Mouse (Mus musculus) right cerebral cortex, adult 18-20 months (tissue): ENCODE results near the gene Tmem120a.

ENCODE experiments used
- DNase-seq: peaks from one replicate; pipeline ENCODE4 v3.0.0; 2022; ENCODE audit warnings: mixed read lengths

Gene Tmem120a

DNA sequence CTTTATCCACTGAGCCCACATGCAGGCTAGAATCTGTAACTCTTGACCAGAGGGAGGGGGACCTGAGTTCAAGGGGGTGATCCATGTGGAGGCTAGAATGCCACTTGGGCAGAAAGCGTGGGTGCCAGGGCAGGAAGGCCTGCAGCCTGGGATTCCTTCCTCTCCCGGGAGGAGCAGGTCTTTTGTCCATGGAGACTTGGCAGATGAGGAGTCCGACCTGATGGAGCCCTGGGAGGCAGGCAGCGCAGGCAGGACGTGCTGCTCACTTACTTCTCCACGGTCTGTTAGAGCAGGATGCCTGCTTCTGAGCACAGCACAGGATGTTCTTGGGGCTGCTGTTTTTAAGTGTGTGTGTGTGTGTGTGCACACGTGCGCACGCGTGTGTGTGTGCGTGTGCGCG is 37.2 kb downstream of the Tmem120a start:
- DNase-seq, result no peak

DNA sequence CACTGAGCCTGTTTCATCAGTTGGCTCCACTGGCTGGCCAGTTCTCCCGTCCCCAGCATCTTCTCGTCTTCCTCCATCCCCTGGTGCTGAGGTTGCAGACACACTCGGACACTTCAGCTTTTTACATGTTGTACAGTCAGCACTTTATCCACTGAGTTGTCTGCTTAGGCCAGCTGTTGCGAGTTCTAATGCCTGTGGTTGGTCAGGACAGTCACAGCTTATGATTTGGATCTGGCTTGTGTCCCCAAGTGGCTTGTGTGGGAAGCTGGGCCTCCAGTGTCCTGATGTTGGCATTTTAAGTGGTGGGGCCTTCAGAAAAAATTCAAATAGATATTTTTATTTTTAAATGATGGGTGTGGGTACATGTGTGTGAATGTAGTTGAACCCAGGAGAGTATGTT is 38.9 kb downstream of the Tmem120a start:
- no peak for DNase-seq

DNA sequence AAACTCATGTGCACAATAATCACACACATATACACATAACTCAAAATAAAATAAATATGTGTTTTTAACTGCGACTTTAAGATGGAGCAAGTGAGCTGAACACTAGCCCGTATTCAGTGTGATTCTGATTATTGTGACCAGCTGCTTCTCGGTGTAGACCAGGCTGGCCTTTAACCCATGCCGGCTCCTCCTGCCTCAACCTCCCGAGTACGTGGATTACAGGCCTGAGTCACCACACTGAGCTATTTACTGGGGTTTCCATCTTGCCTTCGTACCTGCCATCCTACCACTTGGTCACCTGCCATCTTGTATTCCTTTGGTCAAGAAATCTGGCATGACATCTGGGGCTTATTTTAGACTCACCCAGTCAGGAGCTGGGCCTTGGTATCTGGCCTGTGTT is 40.8 kb downstream of the Tmem120a start:
- no peak for DNase-seq

DNA sequence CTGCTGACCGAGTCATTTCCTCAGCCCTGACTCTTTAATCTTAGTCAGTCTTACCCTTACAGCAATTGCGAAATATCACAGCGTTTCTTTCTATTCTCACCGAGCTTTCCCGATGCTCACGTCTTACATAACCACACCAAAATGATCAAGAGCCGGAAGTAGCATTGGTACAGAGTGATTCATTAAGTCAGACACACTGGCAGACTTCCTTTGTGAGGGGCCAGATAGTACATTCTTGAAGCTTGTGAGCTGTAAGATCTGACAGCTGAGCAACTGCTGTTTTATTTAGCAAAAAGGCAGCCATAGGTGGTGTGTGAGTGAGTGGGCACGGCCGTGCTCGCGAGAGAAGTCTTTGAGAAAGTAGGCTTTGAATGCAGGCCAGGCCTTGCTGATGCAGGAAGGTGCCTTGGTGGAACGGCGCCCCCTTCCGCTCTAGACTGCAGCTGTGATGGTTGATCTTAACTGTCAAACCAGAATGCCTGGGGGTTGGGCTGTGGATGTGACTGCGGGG is 41.5 kb downstream of the Tmem120a start:
- DNase-seq, result peak; percentile 89

DNA sequence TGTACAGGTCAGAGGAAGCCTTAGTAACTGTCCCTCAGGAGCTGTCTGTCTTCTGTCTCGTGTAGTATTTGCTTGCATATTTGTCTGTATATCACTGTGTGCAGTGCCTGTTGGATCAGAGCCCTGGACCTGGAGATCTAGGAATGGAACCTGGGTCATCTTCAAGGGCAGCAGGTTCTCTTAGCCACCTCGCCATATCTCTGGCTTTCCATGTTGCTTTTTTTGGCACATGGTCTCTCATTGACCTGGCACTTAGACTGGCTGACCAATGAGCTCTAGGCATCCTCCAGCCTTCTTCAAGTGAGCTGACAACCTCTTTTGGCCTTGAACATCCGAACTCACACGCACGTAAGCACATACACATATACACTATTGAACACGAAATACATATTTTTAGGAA is 42.1 kb downstream of the Tmem120a start:
- no peak for DNase-seq

DNA sequence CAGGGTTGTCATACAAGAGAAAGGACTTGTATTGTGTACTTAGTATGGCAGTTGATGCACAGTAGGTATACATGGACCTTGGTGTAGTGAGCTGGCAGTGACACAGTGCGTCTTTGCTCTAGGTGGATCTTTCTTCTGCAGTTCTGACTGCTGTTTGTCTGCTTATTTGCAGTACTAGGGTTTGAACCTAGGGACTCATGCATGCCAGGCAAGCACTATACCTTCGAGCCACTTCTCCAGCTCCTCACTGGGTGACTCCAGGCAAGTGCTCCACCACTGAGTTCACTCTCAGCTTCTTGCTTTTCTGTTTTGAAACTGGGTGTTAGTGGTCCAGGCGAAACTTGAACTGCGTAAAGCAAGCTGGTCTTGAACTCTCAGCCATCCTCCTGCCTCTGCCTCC is 42.6 kb downstream of the Tmem120a start:
- no peak for DNase-seq

DNA sequence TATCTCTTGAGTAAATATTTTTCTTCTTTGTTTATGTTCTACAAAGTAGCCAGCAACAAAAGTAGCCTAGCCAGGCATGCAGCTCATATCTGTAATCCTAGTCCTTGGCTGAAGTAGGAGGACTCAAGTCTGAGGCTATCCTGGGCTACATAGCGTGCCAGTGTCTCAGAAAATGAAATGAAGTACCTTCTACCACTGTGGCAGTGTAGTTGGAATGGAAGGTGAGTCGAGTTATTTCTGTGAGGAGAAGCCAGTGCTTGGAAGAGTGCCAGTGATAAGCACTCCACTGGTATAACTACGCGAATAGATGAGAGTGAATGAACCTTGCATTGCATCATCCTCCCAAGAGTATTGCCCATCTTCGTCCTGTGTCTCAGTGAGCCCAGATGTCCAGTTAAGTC is 46.5 kb downstream of the Tmem120a start:
- no peak for DNase-seq

DNA sequence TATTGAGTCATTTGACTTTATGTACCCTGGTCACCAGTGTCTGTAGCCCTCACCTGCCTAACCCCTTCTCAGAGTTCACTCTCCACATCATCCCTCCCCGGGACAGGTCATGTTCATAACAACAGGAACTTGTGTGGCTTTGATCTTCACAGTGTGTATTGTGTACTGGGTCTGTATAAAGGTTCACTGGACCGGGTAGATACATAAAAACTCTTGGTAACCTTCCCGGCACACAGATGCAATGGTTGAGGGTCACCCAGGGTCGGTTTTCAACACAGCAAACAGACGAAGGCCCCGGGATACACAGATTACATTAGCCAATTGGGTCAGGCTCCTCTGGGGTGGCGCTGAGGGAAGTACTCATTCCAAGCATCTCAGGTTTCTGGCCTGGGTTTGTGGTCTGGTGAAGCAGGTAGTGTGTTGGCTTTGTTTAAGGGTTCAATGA is 48.9 kb downstream of the Tmem120a start:
- no peak for DNase-seq

DNA sequence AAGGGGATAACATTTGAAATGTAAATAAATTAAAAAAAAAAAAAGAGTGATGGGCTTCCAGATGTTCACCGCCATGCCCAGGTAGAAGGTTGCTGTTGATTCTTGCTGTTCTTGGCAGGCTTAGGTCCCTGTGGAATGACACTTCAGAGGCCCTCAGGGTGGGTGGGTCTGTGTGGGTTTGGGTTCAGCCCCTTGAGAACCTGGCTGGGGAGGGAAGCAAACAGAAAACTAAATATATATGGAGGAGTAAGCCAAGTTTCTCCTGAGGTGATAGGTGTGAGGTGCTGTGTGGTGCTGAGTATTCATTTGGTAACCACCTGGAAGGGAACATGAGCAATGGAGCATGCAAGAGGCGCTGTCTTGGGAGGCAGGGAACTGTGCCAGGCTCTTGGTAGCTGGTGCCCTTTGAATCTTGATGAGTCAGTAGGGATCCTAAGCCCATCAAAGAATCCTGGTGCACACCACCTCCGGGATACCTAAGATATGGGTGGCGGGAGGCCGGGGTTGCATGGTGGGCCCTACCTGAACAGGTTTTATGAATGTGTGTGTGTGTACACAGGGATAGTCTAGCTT is 50.9 kb downstream of the Tmem120a start:
- no peak for DNase-seq

DNA sequence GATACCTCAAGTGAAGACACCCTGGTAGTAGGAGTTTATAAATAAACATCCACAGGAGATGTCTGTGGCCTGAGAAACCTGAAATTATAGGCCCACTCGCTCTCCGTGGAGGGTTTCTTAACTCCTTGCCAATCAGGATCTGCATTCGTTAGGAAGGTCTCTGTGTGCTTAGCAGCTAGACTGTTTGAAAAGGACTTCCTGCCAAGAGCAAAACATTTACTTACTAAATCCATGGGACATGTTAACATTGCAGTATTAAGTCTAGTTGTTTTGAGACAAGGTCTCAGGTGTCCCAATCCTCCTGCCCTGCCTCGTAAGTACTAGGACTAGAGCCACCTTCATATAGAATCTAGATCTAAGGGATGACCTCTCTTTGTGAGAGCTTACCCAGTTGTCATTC is 53.0 kb downstream of the Tmem120a start:
- DNase-seq, result no peak

DNA sequence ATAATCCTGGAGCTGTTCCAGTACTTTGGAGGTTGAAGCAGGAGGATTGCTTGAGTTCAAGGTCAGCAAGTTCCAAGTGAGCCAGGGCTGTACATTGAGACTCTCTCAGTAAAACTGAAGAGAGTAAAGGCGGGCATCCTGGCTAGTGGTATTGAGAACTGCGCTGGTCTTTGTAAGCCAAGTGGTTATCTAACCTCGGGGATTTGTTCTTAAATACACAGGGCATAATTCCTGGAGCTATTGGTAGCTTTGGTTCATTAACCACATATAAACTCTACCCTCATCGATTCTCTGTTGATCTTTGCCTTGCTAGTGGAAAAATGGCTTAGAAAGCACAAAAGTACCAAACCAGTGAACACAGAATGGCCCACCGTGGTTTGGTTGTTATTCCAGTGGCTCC is 53.8 kb downstream of the Tmem120a start:
- no peak for DNase-seq
